Mouse (Mus musculus) olfactory bulb, adult 2 months (tissue): ENCODE data around the gene Plxnd1.

Experiments
- CTCF ChIP-seq: fragments of 200-500 bp; IDR thresholded peaks from 2 replicates; pipeline ENCODE4 v1.5.1; 2012; ENCODE audit warnings: low read depth, mild to moderate bottlenecking, low read length, moderate library complexity; ENCODE audit not compliant: insufficient read depth
- POLR2A ChIP-seq: fragments of 200-500 bp; IDR thresholded peaks from 2 replicates; pipeline ENCODE4 v1.6.1; 2012; ENCODE audit warnings: mild to moderate bottlenecking, low read depth, low read length, moderate library complexity; ENCODE audit not compliant: insufficient read depth

DNA sequence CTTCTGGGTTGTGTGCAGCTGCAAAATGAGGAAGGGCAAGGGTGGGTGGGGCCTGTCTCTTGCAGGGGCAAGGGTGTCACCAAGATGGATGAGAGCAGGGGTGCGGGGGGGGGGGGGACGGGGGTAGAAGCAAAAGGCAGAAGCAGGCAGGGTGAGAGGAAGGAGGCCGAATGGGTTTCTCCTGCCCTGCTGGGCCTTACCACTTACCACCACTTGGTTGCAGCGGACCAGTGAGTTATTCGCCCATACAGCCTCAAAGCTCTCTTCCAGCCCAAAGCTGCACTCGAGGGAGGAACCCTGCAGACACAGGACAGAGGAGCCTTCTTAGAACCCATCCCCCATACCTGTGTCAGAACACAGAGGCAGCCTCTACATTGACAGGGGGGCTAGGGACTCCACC lies 24.9 kb downstream of the Plxnd1 start:
- TF ChIP-seq CTCF (no peak), POLR2A (no peak)
